Mouse (Mus musculus): ENCODE measurements at regions not wholly inside any gene's neighbourhood (a gene's known extent, or its start where the extent isn't known, plus 50 kb on each side); places are given as distances from the start of the nearest gene placed in this dataset.

GRCm38 (mm10) chr1:32805890-32806630 is 259.0 kb upstream of the Gm5415 start:
- DNase-seq: peak; percentile 78

- no peak for DNase-seq
These were observed 225.1 kb upstream of the Gm5415 start for GRCm38 (mm10) chr1:32772217-32772616.

GRCm38 (mm10) chr1:32768071-32768470 is 221.0 kb upstream of the Gm5415 start:
- no peak for DNase-seq

- no peak for DNase-seq
These were observed 201.1 kb upstream of the Gm5415 start for GRCm38 (mm10) chr1:32748191-32748590.

GRCm38 (mm10) chr1:32746288-32746687 is 199.2 kb upstream of the Gm5415 start:
- no peak for DNase-seq
